In the genomic region with DNA sequence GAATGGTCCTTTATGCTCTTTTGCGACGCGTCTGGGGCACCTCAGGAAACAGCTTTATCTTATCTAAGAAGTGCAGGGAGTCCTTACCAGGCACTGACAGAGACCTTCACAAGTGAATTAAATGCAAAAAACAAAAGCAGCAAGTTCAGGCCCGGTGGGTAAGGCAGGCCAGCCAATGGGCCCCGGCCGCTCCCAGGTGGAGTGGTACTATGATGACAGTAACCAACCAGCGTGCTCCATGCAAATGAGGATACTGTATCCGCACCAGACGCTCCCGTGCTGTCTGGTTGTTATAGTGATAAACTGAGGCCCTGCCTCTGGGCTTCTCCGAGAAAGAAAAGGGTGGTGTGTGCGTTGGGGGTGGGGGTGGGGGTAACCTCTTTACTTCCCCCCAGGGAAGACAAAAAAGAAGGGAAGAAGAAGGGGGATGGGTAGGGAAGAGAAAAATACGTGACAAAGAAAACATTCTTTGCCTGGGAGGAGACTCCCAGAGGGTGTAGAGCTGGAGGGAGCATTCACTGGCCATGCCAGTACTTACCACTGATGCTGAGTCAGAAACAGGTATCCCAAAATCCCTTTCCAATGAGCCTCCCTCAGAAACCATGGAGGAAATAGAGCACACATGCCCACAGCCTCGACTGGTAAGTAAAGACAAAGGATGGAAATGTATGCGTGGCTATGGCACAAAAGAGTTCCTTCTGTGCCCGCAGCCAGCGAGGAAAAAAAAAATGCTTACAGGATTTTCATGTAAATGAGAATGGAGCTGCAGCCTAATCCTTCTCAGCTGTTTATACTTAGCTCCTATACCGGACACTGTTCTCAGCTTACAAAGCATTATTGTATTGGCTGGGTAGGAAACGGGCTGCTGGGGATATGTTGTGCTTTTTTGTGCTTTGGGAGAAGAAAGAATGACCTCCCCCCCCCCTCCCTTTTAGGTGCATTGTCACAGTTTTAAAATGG, we compare ENCODE assay signal across 8 mouse cellular contexts. TPM values are rescaled to one million over a fixed set of nuclear protein-coding genes. Genes with fewer than 3 reads are reported as not detected.
A peak's percentile ranks its signal among the peaks of the same experiment; 100 is the strongest.
DNase-seq lines count a peak whose midpoint lies in the region; ATAC-seq and TF ChIP-seq lines count a peak whose summit lies in the region.

No protein-coding gene starts in this region.

- H3K27ac ChIP-seq in hindbrain, embryonic 15.5 days (replicated peaks): peak overlapping the region; percentile 92
- H3K27ac ChIP-seq in left cerebral cortex, adult 2 months: peak overlapping the region; percentile 85
- H3K27ac ChIP-seq in macrophage: no peak overlapping the region

- no peak for TF ChIP-seq CTCF in left cerebral cortex, adult 2 months (IDR thresholded peaks at IDR 0.05)

- H3K4me3 ChIP-seq in hindbrain, embryonic 15.5 days: peak overlapping the region; percentile 41
- peak overlapping the region; percentile 45 for H3K4me3 ChIP-seq in left cerebral cortex, adult 2 months
- peak overlapping the region; percentile 0; the same call in 1 of the 2 replicates for H3K4me3 ChIP-seq in macrophage (ENCODE audit: inconsistent target)

- H3K27me3 ChIP-seq in hindbrain, embryonic 15.5 days: no peaks in the 10 kb centered on the region

- H3K79me2 ChIP-seq in macrophage (ENCODE audit: inconsistent target): no peaks in the 10 kb centered on the region

- H3K9me3 ChIP-seq in hindbrain, embryonic 15.5 days: no peaks in the 10 kb centered on the region

- peak overlapping the region; percentile 56 for H3K4me2 ChIP-seq in hindbrain, embryonic 15.5 days

- peak; percentile 100 for ATAC-seq in hindbrain, embryonic 15.5 days (ENCODE audit: low FRiP score, low read depth)

- peak overlapping the region; percentile 45 for H3K9ac ChIP-seq in hindbrain, embryonic 15.5 days

- 14% methylated on average over 19 of the region's 19 CpGs for WGBS in hindbrain, embryonic 15.5 days
- 30% methylated on average over 17 of the region's 19 CpGs for WGBS in macrophage (ENCODE audit: missing documents)

- H3K36me3 ChIP-seq in hindbrain, embryonic 15.5 days: no peaks in the 10 kb centered on the region
- H3K36me3 ChIP-seq in macrophage (ENCODE audit: inconsistent target): no peaks in the 10 kb centered on the region

- H3K4me1 ChIP-seq in hindbrain, embryonic 15.5 days (replicated peaks): peaks cover 3% of the 10 kb centered on the region; the same call in 1 of the 2 replicates

- peak; percentile 93 for DNase-seq in R1 (ENCODE audit: low read depth, low spot score)
- peak; percentile 51 for DNase-seq in cerebellum, adult 8-10 months
- peak; percentile 54 for DNase-seq in forelimb bud, embryonic 11.5 days (ENCODE audit: low read depth, low spot score)
- peak; percentile 33 to 52 for DNase-seq in left cerebral cortex, adult 2 months (ENCODE audit: extremely low spot score in 1 of 2, low spot score in 2 of 2)
- DNase-seq in retina, postnatal 7 days (ENCODE audit: low read depth, low spot score): peak; percentile 16
- DNase-seq in urinary bladder, postnatal 36 days (ENCODE audit: low spot score in 2 of 2): peak; percentile 1 to 4

- intact Hi-C loops in left cerebral cortex, adult 2 months (cut with DNase I): loop anchor here (5.0 to 10.0 kb wide), 2 partner anchors 43 to 390 kb away; partner anchors contain the start of genes Arx and Pola1

RNA-seq across cellular contexts. Expression of gene Pcyt1b, which starts 20.5 kb away (rescaled TPM):
- polyA plus RNA-seq in hindbrain, embryonic 15.5 days (2015; fragmentation: Nextera tagmentation; extraction: Ambion mirVana): 23.1 and 23.9 TPM in 2 replicates
- total RNA-seq in left cerebral cortex, adult 2 months (2021): 10 to 100 TPM; 27.8 to 33.5 TPM
- total RNA-seq in macrophage (2018; cell fraction: chromatin; rRNA removed): 1 to 10 TPM in 14 of 26 experiments, under 1 TPM in 10, not detected in 2; 0.16 to 9.0 (median 1.2) TPM
- 1 to 10 TPM in 3 of 26 experiments, under 1 TPM in 23; 0.38 to 1.2 (median 0.65) TPM for total RNA-seq in macrophage (2018; cell fraction: cytosol; rRNA removed)
- total RNA-seq in macrophage (2018; cell fraction: nucleus; rRNA removed): 1 to 10 TPM in 11 of 26 experiments, under 1 TPM in 14, not detected in 1; 0.24 to 1.7 (median 0.98) TPM
- 0.45 to 0.67 TPM (median 0.62 TPM) in 3 replicates for polyA plus RNA-seq in macrophage (2018)

RNA-seq across cellular contexts. Expression of gene Pola1, which starts 43.2 kb away (rescaled TPM):
- polyA plus RNA-seq in hindbrain, embryonic 15.5 days (2015; fragmentation: Nextera tagmentation; extraction: Ambion mirVana): 4.9 and 6.0 TPM in 2 replicates
- 1 to 10 TPM; 7.8 to 9.0 TPM for total RNA-seq in left cerebral cortex, adult 2 months (2021)
- total RNA-seq in macrophage (2018; cell fraction: chromatin; rRNA removed): 10 to 100 TPM in 25 of 26 experiments, 1 to 10 TPM in 1; 6.9 to 58.5 (median 35.6) TPM
- total RNA-seq in macrophage (2018; cell fraction: cytosol; rRNA removed): 1 to 10 TPM; 4.4 to 7.6 (median 5.9) TPM
- total RNA-seq in macrophage (2018; cell fraction: nucleus; rRNA removed): 10 to 100 TPM in 20 of 26 experiments, 1 to 10 TPM in 6; 4.4 to 80.5 (median 15.3) TPM
- polyA plus RNA-seq in macrophage (2018): 3.0 to 15.8 TPM (median 5.0 TPM) in 3 replicates

Comparison
In these comparisons a context has a peak if more than half of its experiments do, and no peak if none do; other contexts are left out.
1. DNase-seq: peak in every context shown above with its lines; median percentile 93 in R1; 54 in forelimb bud, embryonic 11.5 days; 51 in cerebellum, adult 8-10 months; 42 in left cerebral cortex, adult 2 months; 16 in retina, postnatal 7 days; 2 in urinary bladder, postnatal 36 days.
2. RNA of gene Pcyt1b, which starts 20.5 kb away (polyA plus RNA-seq): 23.1 to 23.9 TPM in hindbrain, embryonic 15.5 days; 0.45 to 0.67 TPM in macrophage; every median in the first group is over 10 times any median in the second.
3. Peak in every context shown above with its lines, with median percentiles within 50 percentile points of each other: H3K4me3 ChIP-seq.